Mouse (Mus musculus) limb, embryonic 11.5 days (tissue): ENCODE measurements around the gene Cttn. TPM values are rescaled to one million over a fixed set of nuclear protein-coding genes. Genes with fewer than 3 reads are reported as not detected.

ENCODE experiments used
- ATAC-seq: fragments of 200-750 bp; cut with Nextera tagmentation; 2 replicates; pipeline ENCODE4 v1.8.0; 2017; ENCODE audit warnings: low read depth; ENCODE audit not compliant: insufficient number of reproducible peaks, low FRiP score, low TSS enrichment
- DNase-seq: peaks from one replicate; pipeline ENCODE4 v3.0.0-alpha.2; 2015; ENCODE audit warnings: low spot score
- H3K27ac ChIP-seq: fragments of 300-500 bp; sonication (generic); replicated peaks from 2 replicates; pipeline ENCODE4 v1.5.1; 2014; ENCODE audit warnings: low read depth, mild to moderate bottlenecking, low read length
- H3K27me3 ChIP-seq: fragments of 300-500 bp; sonication (generic); 2 replicates; pipeline ENCODE4 v1.6.1; 2014; ENCODE audit warnings: mild to moderate bottlenecking, low read length, mixed read lengths; ENCODE audit not compliant: control insufficient read depth, insufficient read depth
- H3K36me3 ChIP-seq: fragments of 300-500 bp; sonication (generic); 2 replicates; pipeline ENCODE4 v1.6.1; 2014; ENCODE audit warnings: mild to moderate bottlenecking, low read length, moderate library complexity, mixed read lengths; ENCODE audit not compliant: control insufficient read depth, insufficient read depth
- H3K4me1 ChIP-seq: fragments of 300-500 bp; sonication (generic); 2 replicates; pipeline ENCODE4 v1.6.1; 2014; ENCODE audit warnings: low read length, mixed read lengths; ENCODE audit not compliant: control insufficient read depth, insufficient read depth
- H3K4me2 ChIP-seq: fragments of 300-500 bp; sonication (generic); 2 replicates; pipeline ENCODE4 v1.6.1; 2014; ENCODE audit warnings: low read depth, mild to moderate bottlenecking, moderate library complexity; ENCODE audit not compliant: severe bottlenecking
- H3K4me3 ChIP-seq: fragments of 300-500 bp; sonication (generic); 2 replicates; pipeline ENCODE4 v1.5.1; 2014; ENCODE audit warnings: low read depth, low read length
- H3K9ac ChIP-seq: fragments of 300-500 bp; sonication (generic); 2 replicates; pipeline ENCODE4 v1.6.1; 2014; ENCODE audit warnings: mild to moderate bottlenecking, low read length
- H3K9me3 ChIP-seq: fragments of 300-500 bp; sonication (generic); 2 replicates; pipeline ENCODE4 v1.6.1; 2016; ENCODE audit warnings: low read length; ENCODE audit not compliant: control insufficient read depth
- WGBS: fragments of 180-500 bp; shearing (Covaris S2); extraction: QIAGEN DNeasy Blood & Tissue Kit; methylation state at CpG from one replicate; pipeline ENCODE4 v1.1.7; 2014; 5-methylcytosine and 5-hydroxymethylcytosine counted together
- polyA plus RNA-seq: library from polyadenylated mRNA; unstranded; fragments of >200 nt; fragmentation: Nextera tagmentation; extraction: Ambion mirVana; gene quantifications from 2 replicates; pipeline ENCODE4 v1.2.1, GENCODE M21; 2014

Gene Cttn
- polyA plus RNA-seq, 1 experiment from 2014 or later = 179 TPM

DNA sequence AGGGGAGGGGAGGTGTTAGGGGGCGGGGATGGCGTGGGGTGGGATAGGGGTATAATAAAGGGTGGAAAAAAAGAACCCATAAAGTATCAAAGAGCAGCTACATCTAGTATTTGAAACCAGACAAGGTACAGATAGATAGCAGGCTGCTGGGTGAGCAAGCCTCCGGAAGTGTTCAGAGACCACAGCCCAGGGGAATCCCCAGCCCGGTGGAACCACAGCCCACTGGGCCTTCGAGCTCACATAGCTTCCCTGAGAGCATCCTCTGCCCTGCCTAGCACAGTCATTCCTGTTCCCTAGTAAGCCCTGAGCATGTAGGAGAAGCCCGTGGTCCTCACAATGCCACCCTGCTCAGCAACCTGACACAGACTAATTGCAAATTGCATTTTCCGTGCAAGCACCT is 26.0 kb downstream of the Cttn start:
- no peak for ATAC-seq
- WGBS = 92% methylated on average over 7 of the region's 7 CpGs
- Histone ChIP-seq H3K4me2 (no peak overlapping the region), H3K27me3 (no peaks in the 10 kb centered on the region), H3K36me3 (peaks cover 33% of the 10 kb centered on the region), H3K9me3 (no peaks in the 10 kb centered on the region), H3K4me3 (no peak overlapping the region), H3K4me1 (no peaks in the 10 kb centered on the region), H3K27ac (no peak overlapping the region), H3K9ac (no peak overlapping the region)
- no peak for DNase-seq

DNA sequence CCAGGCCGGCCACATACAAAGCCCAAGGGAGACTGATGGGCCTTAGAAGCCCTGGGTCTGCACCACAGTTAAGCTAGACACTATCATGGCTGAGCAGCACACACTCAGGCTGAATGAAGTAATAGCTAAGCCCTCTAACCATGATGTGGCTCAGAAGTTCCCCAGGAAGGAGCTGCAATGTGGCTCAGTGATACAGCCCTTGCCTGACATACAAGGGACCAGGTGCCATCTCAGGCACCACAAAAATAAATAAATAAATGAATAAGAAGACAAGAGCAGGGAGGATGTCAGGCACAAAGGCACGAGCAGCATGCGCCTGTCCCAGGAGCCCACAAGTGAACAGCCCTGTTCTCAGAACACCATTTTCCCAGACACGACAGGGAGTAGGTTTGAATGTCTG is 28.8 kb downstream of the Cttn start:
- H3K36me3 ChIP-seq = peaks cover 47% of the 10 kb centered on the region
- 89% methylated on average over 4 of the region's 4 CpGs for WGBS
- no peak overlapping the region for H3K9ac ChIP-seq
- H3K9me3 ChIP-seq = no peaks in the 10 kb centered on the region
- DNase-seq (no peak), ATAC-seq (no peak)
- no peak overlapping the region for H3K4me3 ChIP-seq
- no peak overlapping the region for H3K27ac ChIP-seq
- no peaks in the 10 kb centered on the region for H3K4me1 ChIP-seq
- no peaks in the 10 kb centered on the region for H3K27me3 ChIP-seq
- H3K4me2 ChIP-seq = no peak overlapping the region

DNA sequence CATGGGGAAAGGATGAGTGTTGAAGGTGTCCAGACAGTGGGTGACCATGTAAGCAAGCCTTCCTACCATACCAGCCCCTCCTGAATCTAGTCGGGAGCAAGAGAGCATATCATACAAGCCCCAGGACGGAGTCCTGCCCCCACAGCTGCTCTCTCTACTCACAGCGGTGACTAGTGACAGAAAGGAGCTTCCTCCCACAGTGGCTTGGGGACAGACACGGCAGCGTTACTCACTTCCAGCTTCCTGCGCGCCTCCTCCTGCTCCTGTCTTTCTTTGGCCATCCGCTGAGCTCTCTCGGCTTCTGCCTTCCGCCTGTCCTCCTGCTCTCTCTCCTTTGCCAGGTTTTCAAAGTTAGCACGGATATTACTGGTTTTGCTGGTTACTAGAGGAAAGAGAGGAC is 29.3 kb downstream of the Cttn start:
- H3K4me1 ChIP-seq = no peaks in the 10 kb centered on the region
- DNase-seq = no peak
- no peak overlapping the region for H3K4me2 ChIP-seq
- H3K27me3 ChIP-seq = no peaks in the 10 kb centered on the region
- ATAC-seq = no peak
- H3K4me3 ChIP-seq = no peak overlapping the region
- WGBS = 96% methylated on average over 11 of the region's 11 CpGs
- peaks cover 45% of the 10 kb centered on the region for H3K36me3 ChIP-seq
- H3K9me3 ChIP-seq = no peaks in the 10 kb centered on the region
- no peak overlapping the region for H3K9ac ChIP-seq
- H3K27ac ChIP-seq = no peak overlapping the region

DNA sequence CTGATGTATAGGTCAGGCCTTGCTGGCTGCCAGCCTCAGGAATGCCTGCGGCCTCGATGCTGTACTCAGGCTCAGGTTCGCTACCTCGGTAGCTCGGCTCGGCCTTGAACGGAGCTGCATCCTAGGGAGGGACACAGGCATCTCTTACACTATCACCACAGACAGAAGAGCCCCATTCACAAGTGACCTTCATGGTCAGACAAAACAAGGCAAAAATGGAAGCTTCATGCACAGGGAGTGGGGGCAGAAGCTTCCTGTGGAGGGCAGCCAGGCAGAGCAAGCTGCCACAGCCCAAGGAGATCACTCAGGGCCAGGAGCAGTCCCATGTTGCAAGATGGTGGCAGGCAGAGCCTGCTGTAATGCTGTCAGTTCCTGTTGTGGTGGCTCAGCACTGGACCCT is 32.0 kb downstream of the Cttn start:
- ATAC-seq = no peak
- 97% methylated on average over 7 of the region's 7 CpGs for WGBS
- no peaks in the 10 kb centered on the region for H3K4me1 ChIP-seq

DNA sequence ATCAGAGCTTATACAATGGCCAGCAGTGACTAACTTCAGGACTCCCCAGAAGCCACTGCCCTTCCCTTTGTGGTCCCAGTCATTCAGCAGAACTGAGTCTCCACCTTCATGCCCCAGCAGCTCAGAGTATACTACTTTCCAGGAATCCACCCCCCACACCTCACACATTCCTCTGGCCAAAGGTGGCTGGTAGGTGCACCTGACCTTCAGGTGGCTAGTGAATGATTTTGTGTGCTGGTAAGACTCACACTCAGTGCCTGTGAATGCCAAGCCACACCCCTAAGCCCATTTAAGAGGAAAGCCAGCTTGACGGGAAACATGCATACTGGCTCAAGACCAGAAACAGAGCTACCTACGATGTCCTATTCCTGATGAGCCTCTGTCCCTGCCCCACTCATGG is 37.9 kb downstream of the Cttn start:
- H3K4me3 ChIP-seq = no peak overlapping the region
- H3K4me2 ChIP-seq = no peak overlapping the region
- H3K27me3 ChIP-seq = no peaks in the 10 kb centered on the region
- H3K36me3 ChIP-seq = peaks cover 5% of the 10 kb centered on the region; the same call in 1 of the 2 replicates
- no peaks in the 10 kb centered on the region for H3K4me1 ChIP-seq
- DNase-seq = no peak
- no peak overlapping the region for H3K27ac ChIP-seq
- ATAC-seq = no peak
- no peaks in the 10 kb centered on the region for H3K9me3 ChIP-seq
- 78% methylated on average over 2 of the region's 2 CpGs for WGBS
- H3K9ac ChIP-seq = no peak overlapping the region

More for the DNA sequence above, 32.0 kb downstream of the Cttn start:
- no peak overlapping the region for H3K4me3 ChIP-seq
- DNase-seq = no peak
- peaks cover 34% of the 10 kb centered on the region for H3K36me3 ChIP-seq
- H3K27ac ChIP-seq = no peak overlapping the region
- no peaks in the 10 kb centered on the region for H3K9me3 ChIP-seq
- no peak overlapping the region for H3K9ac ChIP-seq
- no peak overlapping the region for H3K4me2 ChIP-seq
- no peaks in the 10 kb centered on the region for H3K27me3 ChIP-seq

DNA sequence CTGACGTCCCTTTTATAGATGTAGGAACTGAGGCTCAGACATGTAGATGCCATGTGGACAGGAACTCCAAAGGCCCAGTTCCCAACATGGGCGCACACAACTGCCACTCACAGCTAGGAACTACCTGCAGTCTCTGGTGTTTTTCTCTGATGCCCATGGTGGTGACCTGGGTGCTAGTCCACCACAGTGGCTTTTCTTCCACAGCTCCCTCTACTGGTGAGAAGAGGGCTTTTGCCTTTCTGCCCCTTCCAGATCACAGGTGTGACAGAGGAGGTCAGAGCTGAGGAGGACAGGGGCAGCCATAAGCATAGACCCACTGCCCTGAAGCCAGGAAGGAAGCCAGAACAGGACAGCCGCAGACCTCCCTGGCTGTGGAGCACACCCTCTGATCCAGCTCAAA is 43.3 kb downstream of the Cttn start:
- Histone ChIP-seq H3K27me3 (no peaks in the 10 kb centered on the region), H3K4me2 (no peak overlapping the region), H3K9ac (no peak overlapping the region), H3K36me3 (no peaks in the 10 kb centered on the region), H3K9me3 (no peaks in the 10 kb centered on the region), H3K4me3 (no peak overlapping the region), H3K4me1 (no peaks in the 10 kb centered on the region), H3K27ac (no peak overlapping the region)
- ATAC-seq = no peak
- WGBS = 91% methylated on average over 3 of the region's 3 CpGs
- no peak for DNase-seq

DNA sequence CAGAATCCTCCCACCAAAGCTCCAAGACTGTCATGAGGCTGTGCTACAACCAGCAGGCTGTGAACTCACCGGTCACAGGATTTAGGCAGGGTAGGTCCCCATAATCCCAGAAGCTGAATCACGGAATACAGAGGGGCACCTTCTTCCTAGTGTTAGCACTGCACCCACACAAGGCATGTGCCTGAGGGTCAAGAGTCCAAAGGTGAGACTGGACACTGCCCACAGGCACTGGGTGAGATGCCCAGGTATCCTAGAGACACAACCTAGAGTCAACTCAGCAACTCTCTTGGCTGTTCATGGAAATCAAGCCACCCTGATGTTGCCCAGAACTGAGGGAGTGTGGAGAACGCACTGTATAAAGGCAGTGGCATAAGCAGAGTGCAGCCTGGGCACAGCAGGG is 44.2 kb downstream of the Cttn start:
- H3K27me3 ChIP-seq = no peaks in the 10 kb centered on the region
- no peaks in the 10 kb centered on the region for H3K36me3 ChIP-seq
- 87% methylated on average over 3 of the region's 3 CpGs for WGBS
- H3K27ac ChIP-seq = no peak overlapping the region
- H3K9me3 ChIP-seq = no peaks in the 10 kb centered on the region
- no peak overlapping the region for H3K4me3 ChIP-seq
- H3K4me1 ChIP-seq = no peaks in the 10 kb centered on the region
- H3K9ac ChIP-seq = no peak overlapping the region
- ATAC-seq = no peak
- no peak overlapping the region for H3K4me2 ChIP-seq
- DNase-seq = no peak

DNA sequence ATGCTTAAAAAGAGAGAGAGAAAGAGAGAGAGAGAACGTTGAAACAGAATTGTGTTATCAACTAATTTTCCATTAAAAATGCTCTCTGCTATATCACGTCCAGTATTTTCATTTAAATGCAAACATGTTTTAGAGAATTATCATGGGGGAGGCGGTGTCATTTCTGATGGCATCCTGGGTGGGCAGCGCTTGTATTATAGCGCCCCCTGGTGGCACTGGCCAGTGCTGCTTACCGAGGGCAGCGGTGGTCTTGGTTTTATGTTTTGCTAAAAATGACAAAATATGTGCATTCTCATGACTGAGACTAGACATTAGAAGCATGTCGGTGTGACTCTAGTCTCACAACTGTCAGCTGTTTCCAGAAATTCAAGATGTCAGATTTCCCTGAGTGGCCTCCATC is 44.9 kb downstream of the Cttn start:
- ATAC-seq (no peak), DNase-seq (peak; percentile 77)
- Histone ChIP-seq H3K4me1 (no peaks in the 10 kb centered on the region), H3K27me3 (no peaks in the 10 kb centered on the region), H3K36me3 (no peaks in the 10 kb centered on the region), H3K9me3 (no peaks in the 10 kb centered on the region), H3K4me2 (no peak overlapping the region), H3K9ac (no peak overlapping the region), H3K4me3 (no peak overlapping the region), H3K27ac (no peak overlapping the region)
- WGBS = 12% methylated on average over 8 of the region's 8 CpGs

DNA sequence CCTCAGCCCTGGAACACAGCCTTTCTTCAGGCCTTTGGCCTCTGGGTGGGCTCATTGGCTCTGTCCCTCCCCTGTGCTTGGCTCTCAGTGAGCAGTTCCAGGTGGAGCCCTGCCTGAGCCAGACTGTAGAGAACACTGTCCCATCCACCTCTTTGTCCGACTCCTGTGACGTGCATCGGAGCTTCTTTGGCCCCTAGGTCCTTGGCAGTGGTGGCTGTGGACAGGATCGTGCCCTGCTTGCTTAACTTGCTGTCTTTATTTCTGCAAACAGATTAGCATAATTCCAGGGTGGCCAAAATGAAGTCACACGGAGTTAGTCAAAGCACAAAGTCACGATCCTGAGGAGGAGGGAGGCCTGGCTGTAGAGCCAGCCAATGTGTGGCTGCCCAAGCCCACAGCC is 49.3 kb downstream of the Cttn start:
- no peaks in the 10 kb centered on the region for H3K9me3 ChIP-seq
- WGBS = 78% methylated on average over 6 of the region's 6 CpGs
- H3K4me2 ChIP-seq = no peak overlapping the region
- no peak overlapping the region for H3K9ac ChIP-seq
- DNase-seq (no peak), ATAC-seq (no peak)
- no peak overlapping the region for H3K27ac ChIP-seq
- H3K4me1 ChIP-seq = peaks cover 7% of the 10 kb centered on the region
- no peak overlapping the region for H3K4me3 ChIP-seq
- no peaks in the 10 kb centered on the region for H3K27me3 ChIP-seq
- H3K36me3 ChIP-seq = no peaks in the 10 kb centered on the region
